Mouse (Mus musculus): ENCODE results near the gene Dlg1.

Dlg1 gene

DNA sequence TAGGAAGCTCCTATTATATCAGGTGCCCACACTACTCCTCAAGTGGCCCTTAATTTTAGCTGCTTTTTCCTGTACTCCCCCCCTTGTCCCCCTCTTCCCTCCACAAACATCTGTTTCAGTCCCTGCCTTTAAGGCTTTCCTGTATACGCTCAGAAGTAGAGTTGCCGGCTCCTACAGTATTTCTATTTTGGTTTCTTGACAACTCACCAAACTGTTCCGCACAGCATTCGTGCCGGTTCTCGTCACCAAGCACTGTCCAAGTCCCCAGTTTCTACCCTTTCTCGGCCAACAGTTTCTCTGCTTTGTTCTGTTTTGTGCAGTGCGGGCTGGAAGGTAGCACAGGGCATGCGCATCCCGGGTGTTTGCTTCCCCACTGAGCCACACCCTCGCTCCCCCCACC lies 245.7 kb downstream of the Dlg1 start:
- no peak for DNase-seq

DNA sequence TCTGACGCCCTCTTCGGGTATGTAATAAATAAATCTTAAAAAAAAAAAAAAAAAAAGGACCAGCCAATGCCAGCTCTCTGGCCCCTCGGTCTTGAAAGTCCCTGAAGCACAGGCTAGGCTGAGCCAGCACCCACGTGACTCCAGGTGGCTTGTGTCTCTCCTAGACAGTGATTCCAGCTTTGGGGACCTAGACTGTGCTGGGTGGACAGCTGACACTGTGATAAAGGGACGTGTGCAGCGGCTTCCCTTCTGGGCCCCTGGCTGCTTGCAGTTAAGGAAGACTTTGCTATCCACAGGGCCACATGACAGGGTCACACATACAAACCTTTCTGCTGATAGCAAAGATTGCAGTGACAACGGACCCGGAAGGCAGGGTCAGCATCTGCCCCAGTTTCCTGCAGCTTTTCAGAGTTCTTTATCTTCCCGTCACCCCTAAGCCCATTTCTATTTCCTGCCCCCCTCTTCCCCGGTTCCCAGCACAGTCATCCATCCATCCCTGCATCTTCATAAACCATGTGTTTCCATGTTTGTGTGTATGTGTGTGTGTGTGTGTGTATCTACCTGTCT lies 247.1 kb downstream of the Dlg1 start:
- DNase-seq = no peak

DNA sequence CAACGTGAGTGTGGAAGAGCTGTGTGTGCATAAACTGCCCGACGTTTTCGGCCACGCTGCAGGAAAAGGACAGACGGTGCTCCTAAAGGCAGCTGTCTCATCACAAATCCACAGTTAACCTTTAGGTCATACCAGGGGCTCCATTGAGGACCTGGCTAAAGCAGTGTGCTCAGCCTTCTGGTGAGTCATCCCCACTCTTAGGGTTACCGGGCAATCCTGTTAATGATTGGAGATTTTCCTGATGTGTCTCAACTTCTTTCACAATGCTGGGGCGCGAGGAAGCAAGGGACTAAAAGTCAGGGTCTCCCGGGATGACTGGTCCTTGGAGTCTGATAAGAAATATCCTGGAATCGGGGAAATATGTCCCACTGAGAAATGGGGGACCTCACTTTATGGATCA lies 254.5 kb downstream of the Dlg1 start:
- no peak for DNase-seq

DNA sequence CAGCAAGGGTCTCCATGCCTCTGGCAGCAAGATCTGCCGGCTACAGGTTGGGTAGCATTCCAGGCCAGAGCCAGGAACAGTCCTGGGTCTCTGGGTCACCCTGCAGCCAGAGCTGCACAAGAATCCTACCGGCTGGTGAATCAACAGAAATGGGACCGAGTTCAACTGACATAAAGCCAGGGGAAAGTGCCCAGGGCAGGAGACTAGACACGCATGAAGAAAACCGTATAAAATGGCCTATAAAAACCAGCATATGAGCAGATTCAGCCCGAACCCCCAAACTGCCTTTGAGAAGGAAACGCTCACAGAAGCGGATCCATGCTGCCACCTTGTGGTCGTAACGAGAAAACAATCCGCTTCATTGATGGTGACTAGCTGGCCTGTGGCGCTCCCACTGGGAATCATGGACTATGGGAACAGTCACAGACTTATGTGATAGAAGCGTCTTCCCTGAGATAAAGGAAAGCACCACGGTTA lies 255.0 kb downstream of the Dlg1 start:
- peak; percentile 87 for DNase-seq

DNA sequence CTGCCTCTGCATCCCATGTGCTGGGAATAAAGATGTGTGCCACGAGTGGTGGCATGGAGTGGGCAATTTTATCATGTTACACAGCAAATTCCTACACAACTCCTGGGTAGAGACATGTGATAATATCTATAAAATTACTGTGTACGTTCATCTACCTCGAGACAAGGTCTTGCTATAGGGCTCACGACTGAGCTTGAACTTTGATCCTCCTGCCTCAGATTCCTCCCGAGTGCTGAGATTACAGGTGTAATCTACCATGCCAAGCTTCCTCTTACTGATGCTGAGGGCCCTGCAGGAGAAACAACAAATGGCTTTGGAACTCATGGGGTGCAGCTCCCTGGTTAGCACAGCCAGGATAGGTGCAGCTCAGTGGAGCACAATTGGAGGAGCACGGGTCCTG lies 261.1 kb downstream of the Dlg1 start:
- no peak for DNase-seq

All from lung, postnatal 36 days (tissue).